Mouse (Mus musculus) mouse trophoblast stem cell (cell line): Measurements from ENCODE around the gene Crybb1.

ENCODE experiments used
- in situ Hi-C, 2 experiments: fragments of 300-500 bp; cut with MseI, MboI; formaldehyde crosslinking; loops; 2 replicates in 1 of 2; 3 replicates in 1 of 2; pipeline ENCODE4 v1.15.1; 2025

Crybb1 gene

GRCm38 (mm10) chr5:112285548-112286085 is 30.0 kb downstream of the Crybb1 start:
- in situ Hi-C loops, result no loop called here

GRCm38 (mm10) chr5:112286608-112286983 is 31.0 kb downstream of the Crybb1 start:
- in situ Hi-C loops, result no loop called here

GRCm38 (mm10) chr5:112286984-112287641 is 31.5 kb downstream of the Crybb1 start:
- in situ Hi-C loops, result no loop called here

GRCm38 (mm10) chr5:112287652-112288051 is 32.0 kb downstream of the Crybb1 start:
- in situ Hi-C loops, result no loop called here

GRCm38 (mm10) chr5:112288193-112289141 is 32.9 kb downstream of the Crybb1 start:
- in situ Hi-C loops, result no loop called here

- in situ Hi-C loops, result no loop called here
Observed at GRCm38 (mm10) chr5:112289236-112289635, 33.6 kb downstream of the Crybb1 start.

GRCm38 (mm10) chr5:112289819-112290535 is 34.4 kb downstream of the Crybb1 start:
- in situ Hi-C loops, result no loop called here

- in situ Hi-C loops, result no loop called here
Observed at GRCm38 (mm10) chr5:112290536-112290880, 34.9 kb downstream of the Crybb1 start.

- in situ Hi-C loops, result no loop called here
Observed at GRCm38 (mm10) chr5:112291866-112292265, 36.3 kb downstream of the Crybb1 start.

- in situ Hi-C loops, result no loop called here
Observed at GRCm38 (mm10) chr5:112292343-112292980, 36.8 kb downstream of the Crybb1 start.

- in situ Hi-C loops, result no loop called here
Observed at GRCm38 (mm10) chr5:112293800-112294199, 38.2 kb downstream of the Crybb1 start.

GRCm38 (mm10) chr5:112294696-112295095 is 39.1 kb downstream of the Crybb1 start:
- in situ Hi-C loops, result no loop called here

- in situ Hi-C loops, result no loop called here
Observed at GRCm38 (mm10) chr5:112295162-112295561, 39.5 kb downstream of the Crybb1 start.

GRCm38 (mm10) chr5:112295564-112295963 is 39.9 kb downstream of the Crybb1 start:
- in situ Hi-C loops, result no loop called here

- in situ Hi-C loops, result no loop called here
Observed at GRCm38 (mm10) chr5:112296404-112297181, 41.0 kb downstream of the Crybb1 start.

GRCm38 (mm10) chr5:112297257-112297656 is 41.6 kb downstream of the Crybb1 start:
- in situ Hi-C loops, result no loop called here

- in situ Hi-C loops, result no loop called here
Observed at GRCm38 (mm10) chr5:112298226-112298988, 42.8 kb downstream of the Crybb1 start.

- in situ Hi-C loops, result no loop called here
Observed at GRCm38 (mm10) chr5:112299399-112299798, 43.8 kb downstream of the Crybb1 start.

- in situ Hi-C loops, result no loop called here
Observed at GRCm38 (mm10) chr5:112300112-112300511, 44.5 kb downstream of the Crybb1 start.

GRCm38 (mm10) chr5:112300721-112301308 is 45.2 kb downstream of the Crybb1 start:
- in situ Hi-C loops, result no loop called here
